Mouse (Mus musculus): ENCODE data around the gene Kcnma1.

DNA sequence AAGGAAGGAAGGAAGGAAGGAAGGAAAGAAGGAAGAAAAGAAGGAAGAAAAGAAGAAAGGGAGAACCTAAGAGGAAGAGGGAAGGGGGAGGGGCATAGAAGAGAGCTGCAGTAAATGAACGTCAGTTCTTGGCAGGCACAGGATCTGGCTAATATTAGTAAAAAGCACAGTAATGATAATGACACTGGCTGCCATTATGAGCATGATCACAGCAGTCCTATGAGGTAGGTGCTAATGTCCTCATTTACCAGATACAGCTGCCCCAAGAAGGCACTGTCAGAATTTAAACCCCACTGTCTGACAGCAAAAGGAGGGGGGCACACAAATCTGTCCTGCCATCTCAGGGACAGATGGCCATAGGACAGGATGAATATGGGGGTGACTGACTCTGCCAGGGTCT is 205.2 kb downstream of the Kcnma1 start:
- TF ChIP-seq POLR2A (IDR thresholded peaks at IDR 0.05; ENCODE audit: control insufficient read depth, extremely low read depth, insufficient read depth, low read length, poor library complexity) (no peak), CTCF (IDR thresholded peaks at IDR 0.05; ENCODE audit: borderline replicate concordance, control insufficient read depth, extremely low read depth, insufficient read depth, low read length, poor library complexity) (no peak)
